Mouse (Mus musculus) heart, postnatal 0 days (tissue): Measurements from ENCODE around the gene Yars.

Source experiments
- CTCF ChIP-seq: IDR thresholded peaks from 2 replicates; pipeline ENCODE4 v1.5.1; 2016; ENCODE audit warnings: antibody characterized with exemption, control low read depth, low read depth
- EP300 ChIP-seq: IDR thresholded peaks from 2 replicates; pipeline ENCODE4 v1.6.1; 2016; ENCODE audit warnings: antibody characterized with exemption, low read depth

GRCm38 (mm10) chr4:129266191-129266590 lies 76.6 kb downstream of the Yars start:
- TF ChIP-seq CTCF (no peak), EP300 (no peak)
